Mouse (Mus musculus): Measurements from ENCODE around the gene Rcan3.
A peak's percentile ranks its signal among the peaks of the same experiment; 100 is the strongest.

Gene Rcan3

DNA sequence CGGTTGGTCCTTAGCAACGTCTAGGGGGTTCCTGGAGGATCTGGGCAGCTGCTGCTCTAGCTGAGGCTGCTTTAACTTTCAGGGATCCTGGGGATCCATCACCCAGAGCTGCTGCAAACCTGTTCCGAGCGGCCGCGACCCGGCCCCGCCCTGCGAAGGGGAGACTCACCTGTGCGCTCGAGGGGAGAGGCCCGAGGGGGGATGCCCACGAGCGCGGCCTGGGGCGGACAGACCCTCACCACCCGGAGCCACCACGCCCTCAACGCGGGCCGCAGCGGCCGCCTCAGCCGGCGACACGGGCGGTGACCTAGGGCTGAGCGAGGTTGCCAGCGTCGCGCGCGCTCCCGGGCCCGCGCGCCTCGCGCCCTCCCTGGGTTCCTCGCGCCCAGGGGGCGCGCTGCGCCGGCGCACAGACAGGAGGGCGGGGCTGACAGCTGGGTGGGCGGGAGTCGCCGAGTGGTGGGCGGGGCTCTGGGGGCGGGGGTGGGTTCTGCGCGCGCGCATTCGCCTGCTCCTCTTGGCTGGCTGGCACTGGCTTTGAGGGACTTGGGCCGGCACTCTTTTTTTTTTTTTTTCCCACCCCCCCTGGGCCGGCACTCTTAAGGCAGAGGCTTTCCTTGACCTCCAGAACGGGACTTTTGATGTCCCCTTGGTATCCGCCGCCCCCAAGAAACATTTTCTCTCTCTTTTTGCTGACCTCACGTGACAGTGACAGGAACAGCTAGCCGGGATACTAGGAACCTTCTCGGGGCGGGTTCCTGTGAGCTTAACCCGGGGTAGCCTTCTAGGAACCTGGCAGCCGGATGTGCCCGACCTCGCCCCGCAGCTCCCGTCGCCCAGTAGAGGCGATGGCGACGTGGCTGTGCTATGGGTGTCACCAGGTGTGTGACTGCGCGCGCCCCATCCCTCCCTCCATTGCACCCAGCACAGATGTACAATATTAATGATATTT is at the start of gene Rcan3:
Gene Rcan3, minus strand, starts transcription at position 411 of the 952 bp plus-strand sequence.
- DNase-seq (ENCODE audit: low read depth) = peak; percentile 92

DNA sequence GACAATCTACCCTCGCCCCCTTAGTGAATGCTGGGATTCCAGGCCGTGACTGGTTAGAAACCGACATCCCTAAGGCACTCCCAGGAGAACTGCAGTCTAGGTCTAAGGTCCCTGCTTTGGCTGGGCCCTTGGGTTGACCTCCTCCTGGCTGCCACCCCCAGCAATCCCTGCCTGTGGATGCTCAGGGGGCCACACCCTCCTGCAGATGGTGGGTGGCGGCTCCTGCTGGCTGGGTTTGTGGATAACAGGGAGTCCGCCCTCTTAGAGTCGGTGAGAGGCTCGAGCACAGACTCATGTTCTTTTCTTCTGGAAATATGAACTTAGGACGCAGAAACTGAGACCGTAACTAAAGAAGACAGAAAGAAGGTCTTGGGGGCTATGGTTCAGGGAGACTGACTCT is 46.7 kb upstream of the Rcan3 start:
- no peak for DNase-seq (ENCODE audit: low read depth)

DNA sequence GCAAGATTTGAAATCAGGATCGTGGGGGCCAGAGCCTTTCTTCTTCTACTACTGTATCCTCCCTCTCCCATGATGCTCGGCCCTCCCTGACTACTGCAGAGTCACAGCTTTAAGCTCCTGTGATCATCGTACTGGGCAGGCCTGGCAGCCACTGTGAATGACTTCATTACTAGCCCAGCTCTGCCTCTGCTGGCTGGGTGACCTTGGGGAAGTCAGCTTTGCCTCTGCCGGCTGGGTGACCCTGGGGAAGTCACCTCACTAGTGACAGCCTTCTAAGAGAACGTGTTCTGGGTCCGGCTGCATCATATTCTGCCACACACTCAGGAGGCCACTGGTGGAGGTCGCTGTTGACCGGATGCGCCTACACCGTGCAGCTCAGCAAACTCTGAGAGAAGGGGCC is 44.2 kb upstream of the Rcan3 start:
- DNase-seq (ENCODE audit: low read depth) = no peak

DNA sequence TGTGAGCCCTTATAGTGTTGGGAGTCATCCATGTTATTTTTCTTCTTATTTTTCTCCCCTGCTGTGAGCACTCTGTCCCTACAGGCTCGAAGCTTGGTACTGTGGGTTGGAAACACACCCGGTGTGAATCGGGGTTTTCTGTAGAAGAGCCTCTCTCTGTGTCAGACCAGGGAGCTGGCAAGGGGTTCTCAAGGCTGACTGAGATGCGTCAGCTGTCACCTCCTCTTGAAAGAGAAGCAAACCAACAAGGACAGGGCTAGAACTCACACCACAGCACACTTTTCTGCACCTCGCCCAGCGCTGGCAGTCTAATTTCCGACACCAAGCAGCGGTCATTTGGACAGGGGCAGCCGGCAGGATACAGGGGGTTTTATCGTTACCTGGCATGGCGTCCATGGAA is 29.8 kb upstream of the Rcan3 start:
- DNase-seq (ENCODE audit: low read depth) = no peak

DNA sequence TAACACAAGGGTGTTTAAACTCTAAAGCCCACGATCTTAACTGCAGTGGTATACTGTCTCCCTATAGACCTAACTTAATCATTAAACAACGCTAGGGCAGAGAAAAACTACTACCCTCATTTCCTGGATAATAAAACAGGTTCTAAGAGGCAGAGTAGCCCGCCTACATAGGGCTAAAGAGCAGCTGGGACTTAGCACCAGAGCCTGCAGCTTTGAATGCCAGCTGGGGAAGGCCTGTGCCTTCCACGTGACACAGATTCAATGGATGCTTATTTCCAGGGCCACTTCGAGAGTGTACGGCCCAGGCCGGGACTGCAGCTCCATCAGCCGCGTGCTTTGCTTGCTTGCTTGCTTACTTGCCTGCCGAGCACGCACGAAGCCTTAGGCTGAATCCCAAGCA is 19.9 kb upstream of the Rcan3 start:
- DNase-seq (ENCODE audit: low read depth) = no peak

DNA sequence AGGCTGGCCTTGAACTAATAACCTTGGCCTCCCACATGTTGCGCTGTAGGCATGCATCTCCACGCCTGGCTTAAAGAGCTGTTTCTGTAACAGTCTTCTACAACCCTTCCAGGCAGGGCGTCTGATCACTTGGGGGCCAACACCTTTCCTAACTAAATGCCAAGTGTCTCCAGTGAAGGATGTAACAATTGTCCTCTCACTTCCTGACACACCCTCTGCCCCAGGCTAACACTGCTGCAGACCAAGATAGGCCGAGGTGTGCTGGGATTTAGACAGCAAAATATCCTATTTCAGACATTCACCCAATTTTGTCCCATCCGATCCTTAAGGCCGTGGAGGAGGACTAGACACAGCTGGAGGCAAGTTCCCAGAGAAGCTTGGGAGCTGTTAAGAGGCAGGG is 19.5 kb upstream of the Rcan3 start:
- DNase-seq (ENCODE audit: low read depth) = no peak

DNA sequence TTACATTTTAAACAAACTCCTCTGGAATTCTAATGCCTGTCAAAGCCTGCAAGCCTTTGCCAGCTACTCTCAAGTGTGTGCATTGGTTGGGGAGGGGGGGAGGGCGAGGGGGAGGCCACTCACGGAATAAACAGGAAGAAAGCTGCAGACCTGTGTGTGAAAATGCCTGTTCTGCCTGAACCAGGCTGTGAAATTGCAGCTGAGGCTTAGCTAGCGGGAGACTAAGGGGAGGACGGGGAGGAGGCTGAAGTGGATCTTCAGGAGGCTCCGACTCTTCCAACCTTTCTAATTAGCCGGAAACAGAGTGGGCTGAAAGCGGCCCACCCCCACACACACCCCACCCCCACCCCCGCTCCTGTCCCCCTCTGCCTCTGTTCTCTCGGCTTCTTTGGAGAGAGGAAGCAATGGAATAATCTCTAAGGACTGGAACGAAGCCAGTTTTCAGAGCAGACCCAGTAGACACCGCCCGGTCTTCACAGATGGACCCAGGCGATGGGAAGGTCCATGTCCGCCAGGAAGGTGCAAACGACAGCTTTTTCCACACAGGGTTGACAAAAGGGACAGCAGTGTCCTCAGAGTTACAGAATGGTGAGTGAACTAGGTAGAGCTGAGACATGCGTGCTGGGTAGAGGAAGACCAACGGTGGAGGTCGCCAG is 17.8 kb upstream of the Rcan3 start:
- DNase-seq (ENCODE audit: low read depth) = no peak

DNA sequence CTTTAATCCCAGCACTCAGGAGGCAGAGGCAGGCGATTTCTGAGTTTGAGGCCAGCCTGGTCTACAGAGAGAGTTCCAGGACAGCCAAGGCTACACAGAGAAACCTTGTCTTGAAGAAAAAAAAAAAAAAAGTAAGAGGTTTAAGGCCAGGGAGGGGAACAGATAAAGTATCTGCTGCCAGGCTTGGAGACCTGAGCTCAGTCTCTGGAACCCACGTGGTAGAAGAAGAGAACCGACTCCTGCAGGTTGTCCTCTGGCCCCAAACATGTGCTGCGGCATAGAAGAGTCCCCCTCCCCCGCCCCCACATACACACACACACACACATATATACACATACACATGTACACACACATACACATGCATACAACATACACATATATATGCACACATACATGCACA is 8.8 kb upstream of the Rcan3 start:
- no peak for DNase-seq (ENCODE audit: low read depth)

DNA sequence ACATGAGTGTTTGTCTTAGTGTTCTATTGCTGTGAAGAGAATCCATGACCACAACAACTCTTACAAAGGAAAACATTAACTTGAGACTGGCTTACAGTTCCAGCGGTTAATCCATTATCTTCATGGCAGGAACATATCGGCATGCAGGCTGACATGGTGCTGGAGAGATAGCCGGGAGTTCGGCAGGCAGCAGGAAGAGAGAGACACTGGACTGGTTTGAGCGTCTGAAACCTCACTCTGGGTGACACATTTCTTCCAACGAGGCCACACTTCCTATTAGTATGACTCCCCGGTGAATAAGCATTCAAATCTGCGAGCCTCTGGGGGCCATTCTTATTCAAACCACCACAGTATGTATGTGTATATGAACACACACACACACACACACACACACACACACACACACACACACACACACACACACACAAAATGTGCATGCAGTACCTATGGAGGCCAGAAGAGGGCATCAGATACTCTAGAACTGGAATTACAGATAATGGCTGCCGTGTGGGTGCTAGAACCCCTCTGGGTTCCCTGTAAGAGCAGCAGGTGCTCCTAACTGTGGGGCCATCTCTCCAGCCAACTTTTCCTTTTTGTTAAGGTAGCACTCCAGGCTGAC is 6.4 kb upstream of the Rcan3 start:
- DNase-seq (ENCODE audit: low read depth) = peak; percentile 84

DNA sequence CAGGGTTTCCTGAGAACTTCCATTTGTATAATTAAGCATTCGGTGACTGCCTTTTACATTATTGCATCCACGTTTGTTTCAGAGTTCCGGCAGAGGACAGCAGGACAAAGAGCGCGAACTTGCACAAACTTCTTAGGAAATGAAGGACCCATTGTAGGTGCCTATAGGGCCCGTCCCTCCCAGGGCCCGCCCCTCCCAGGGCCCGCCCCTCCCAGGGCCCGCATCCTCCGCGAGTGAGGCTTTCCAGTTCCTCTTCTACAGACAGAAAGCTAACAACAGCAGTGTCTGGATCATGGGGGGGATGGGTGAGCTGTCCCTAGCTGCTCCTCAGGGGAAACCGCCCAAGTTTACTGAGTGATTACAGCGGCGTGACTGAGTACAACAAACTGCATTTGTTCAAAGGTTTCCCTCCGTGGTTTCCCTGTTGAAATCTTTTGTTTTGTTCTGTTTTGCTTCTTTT is 5.6 kb upstream of the Rcan3 start:
- DNase-seq (ENCODE audit: low read depth) = peak; percentile 91

DNA sequence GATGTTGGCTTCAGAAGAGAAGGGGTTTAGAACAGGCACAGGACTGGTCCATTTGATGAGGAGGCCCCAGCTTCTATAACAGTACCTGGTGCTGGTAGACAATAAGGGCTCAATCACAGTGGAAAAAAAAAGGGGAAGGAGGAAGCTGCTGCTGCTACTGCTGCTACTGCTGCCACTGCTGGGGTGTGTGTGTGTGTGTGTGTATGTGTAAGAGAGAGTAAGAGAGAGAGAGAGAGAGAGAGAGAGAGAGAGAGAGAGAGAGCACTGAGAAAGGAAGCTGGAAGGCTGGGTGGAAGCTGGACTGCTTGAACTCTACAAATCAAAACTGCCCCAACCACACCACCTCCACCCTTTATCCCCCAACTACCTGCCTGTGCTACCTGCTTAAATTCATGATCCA is 4.3 kb upstream of the Rcan3 start:
- no peak for DNase-seq (ENCODE audit: low read depth)

DNA sequence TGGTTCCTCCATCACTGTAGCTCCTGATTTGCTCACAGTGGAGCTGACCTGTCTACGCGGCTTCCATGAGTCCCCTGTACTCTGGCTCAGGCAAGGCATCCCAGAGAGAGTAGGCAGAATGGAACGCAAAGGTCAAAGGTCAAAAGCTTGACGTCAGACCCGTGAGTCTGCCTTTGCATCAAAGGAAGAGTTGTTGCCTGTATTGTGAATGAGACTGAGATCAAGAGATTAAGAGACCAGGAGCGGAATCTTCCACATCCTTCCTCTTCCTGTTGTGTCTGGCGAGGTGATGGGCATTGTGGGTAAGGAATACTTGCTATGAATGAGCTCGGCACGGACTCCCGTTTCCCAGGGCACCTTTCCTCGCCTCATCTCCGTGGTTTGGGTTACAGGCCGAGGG is 2.6 kb upstream of the Rcan3 start:
- peak; percentile 86 for DNase-seq (ENCODE audit: low read depth)

DNA sequence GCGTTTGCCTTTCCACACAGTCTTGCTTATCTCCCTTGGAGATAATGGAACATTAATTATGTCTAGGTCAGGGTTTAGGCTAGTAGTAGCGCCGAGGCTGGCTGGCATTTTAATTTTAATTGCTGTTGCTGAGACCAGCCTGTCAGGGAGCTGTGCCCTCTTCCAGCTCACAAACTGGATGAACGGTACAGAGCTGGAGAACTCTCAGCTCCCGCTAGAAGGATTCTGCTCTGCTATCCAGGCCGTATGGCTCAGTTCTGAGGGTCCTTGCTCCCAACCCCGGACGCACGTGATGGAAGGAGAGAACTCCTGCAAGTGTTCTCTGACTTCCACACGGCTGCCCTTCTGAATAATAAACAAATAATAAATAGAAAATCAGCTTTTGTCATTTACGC is 739 bp upstream of the Rcan3 start:
- no peak for DNase-seq (ENCODE audit: low read depth)

DNA sequence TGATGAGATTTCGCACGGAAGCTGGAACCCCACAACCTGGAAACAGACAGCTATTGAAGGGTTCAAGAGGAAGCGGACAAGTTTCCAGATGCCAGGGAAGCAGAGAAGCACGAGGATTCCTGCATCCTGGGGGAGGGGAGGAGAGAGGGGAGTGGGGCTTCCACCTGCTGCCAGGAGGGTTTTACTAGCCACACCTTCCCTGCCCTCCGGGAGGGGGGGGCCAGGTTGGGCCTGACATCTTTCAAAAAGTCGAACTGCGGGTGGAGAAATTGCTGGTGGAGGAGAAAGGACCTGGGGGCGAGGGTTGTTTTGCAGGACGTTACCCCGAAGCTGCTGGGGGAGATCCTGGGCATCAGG is 589 bp downstream of the Rcan3 start:
- DNase-seq (ENCODE audit: low read depth) = no peak

DNA sequence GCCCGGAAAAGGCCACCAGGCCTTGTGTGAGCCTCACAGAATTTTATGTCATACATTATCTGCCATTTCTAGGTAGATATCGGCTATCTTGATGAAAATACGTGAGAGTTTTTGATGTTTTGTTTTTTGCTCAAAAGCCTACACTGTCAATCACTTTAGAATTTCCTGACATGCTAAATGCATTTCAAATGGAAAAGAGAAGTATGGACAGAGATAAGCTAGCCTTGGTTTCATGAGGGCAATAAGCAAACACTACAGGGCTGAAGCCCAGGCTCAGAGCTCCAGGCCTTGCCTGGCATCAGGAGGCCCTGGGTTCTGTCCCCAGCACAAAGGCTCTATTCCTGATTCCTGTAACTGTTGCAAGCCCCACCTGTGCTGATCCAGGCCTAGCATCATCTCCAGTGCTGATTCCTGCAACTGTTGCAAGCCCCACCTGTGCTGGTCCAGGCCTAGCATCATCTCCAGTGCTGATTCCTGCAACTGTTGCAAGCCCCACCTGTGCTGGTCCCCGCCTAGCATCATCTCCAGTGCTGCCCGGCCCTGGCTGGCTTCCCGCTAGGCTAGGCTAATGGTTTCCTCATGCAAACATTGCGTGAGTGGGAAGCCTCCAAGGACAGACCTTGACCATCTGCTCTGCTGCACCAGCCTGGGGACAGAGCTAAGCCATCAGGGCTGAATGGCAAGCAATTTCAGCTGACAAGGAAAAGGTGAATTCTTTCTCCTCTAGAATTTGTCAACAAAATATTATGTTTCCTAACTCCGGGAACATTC is 3.5 kb downstream of the Rcan3 start:
- no peak for DNase-seq (ENCODE audit: low read depth)

DNA sequence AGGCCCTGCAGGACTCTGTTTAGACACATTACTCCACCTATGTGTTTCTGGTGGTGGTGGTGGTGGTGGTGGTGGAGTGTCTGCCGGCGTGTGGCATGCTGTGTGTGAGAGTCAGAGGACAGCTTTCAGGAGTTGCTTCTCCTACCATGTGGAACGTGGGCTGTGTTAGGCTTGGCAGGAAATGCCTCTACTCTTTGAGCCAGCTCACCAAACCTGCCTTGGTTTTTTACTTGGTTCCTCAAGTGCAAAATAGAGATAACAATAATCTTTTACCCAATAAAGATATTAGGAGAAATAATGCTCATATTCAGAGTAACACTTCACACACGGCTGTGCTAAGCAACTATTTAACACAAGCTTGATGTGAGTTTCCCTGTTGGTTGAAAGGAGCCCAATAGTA is 4.3 kb downstream of the Rcan3 start:
- DNase-seq (ENCODE audit: low read depth) = no peak

DNA sequence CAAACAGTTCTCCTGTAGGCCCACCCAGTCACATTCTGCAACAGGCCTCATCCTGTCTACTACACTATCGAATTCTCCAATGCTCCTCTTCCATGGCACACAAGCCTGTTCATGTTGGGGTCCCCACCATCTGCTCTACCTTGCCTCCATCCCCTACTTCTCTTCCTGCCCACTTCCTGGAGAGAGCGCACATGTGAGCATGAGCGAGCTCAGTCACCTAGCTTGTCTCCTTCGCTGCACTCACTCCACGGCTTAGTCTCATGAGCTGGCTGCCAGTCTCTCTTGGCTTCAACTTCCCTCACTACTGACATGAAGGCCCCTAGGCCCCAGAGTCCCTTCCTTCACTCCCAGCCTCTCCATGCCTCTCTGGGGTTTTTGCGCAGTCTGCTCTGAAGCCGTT is 7.1 kb downstream of the Rcan3 start:
- DNase-seq (ENCODE audit: low read depth) = no peak

DNA sequence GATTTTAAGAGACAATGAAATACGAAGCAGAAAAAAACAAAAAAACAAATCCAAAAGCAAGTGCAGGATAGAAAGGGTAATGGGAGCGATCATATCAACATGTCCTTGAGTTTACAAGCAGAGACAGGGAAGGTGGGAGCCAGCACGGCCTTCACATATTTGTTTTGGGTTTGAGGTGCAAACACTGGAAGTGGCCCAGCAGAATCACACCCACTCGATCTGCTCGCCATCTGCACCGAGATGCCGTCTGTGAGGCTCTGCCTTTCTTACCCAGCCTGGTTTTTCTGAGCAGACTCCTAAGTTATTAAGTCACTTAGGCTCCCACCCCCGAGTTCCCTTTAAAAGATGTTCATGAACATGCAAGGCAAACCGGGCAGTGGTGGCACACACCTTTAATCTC is 8.0 kb downstream of the Rcan3 start:
- no peak for DNase-seq (ENCODE audit: low read depth)

DNA sequence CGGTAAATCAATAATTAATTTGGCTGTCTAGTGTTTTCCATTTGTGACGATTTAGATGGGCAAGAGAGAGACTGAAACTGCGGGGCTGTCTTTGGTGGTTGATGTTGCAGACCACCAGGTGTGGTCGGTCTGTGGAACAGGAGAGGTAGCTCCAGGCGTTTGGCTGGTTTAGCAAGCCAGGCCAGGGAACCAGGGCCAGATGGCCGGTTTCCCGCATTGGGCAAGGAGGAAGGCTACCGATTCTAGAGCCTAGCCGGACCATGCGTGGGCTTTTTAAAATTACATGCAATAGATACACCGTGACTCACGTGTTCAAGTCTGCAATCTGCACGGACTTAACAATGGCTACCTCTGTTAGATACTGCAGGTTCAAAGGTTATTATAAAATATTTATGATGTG is 12.7 kb downstream of the Rcan3 start:
- no peak for DNase-seq (ENCODE audit: low read depth)

DNA sequence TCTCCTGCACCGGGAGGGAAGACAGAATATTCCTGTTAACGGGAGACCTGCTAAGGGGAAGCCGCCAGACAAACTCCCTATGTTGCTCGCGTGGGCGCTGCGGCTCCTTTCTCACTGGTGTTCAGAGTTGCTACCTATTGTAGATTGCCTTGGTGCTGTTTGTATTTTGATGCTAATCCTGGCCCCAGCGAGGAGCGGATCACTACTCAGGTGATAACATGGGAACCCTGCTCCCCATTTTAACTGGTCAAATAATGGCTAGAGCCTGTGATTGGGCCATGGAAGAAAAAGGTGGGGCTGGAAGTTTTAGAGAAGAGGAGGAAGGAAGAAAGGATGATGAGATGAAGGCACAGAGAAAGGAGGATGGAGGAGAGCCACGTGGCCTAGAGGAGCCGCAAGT is 13.2 kb downstream of the Rcan3 start:
- DNase-seq (ENCODE audit: low read depth) = no peak

DNA sequence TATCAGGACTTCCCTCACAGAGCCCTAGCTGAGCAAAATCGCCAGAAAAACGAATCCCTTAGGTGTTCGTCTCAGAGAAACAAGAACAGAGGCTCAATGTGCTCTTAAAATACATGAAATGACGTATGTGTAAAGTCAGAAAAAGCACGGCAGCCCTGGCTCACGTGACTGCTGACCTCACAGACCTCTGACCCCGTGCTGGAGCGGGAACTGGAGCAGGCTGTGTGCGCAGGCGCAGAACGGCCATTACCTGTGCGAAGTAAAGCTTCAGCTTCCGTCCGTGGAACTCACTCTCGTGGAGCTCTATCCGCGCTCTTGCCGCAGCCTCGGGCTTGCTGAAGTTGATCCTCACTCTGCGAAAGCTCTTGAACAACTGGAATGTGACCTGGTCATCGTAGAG is 13.7 kb downstream of the Rcan3 start:
- DNase-seq (ENCODE audit: low read depth) = no peak

DNA sequence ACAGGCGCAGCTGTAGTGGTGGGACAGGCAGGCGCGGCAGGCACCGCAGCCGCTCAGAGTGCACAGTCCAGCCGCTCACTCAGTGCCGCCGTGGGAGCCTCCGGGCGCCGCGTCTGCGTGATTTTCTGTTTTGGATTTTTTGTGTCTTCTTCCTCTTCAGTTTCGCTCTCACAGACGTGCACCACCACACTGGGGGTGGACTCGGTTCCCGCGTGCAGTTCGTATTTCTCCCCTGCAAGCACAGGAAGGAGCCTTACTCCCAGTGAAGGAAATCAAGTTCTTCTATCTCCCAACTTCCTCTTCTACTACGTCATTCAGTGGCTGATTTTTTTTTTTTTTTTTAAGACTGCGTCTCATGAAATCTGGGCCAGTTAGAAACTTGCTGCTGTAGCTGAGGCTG is 17.3 kb downstream of the Rcan3 start:
- DNase-seq (ENCODE audit: low read depth) = peak; percentile 69
